Mouse (Mus musculus): ENCODE data around the gene Cdon.

GRCm38 (mm10) chr9:35421730-35422235 lies 855 bp downstream of the Cdon start:
- TF ChIP-seq CTCF (IDR thresholded peaks at IDR 0.05; ENCODE audit: insufficient read depth, low read length) (no peak), POLR2A (IDR thresholded peaks at IDR 0.05; ENCODE audit: borderline replicate concordance, extremely low read depth, low read depth, low read length) (no peak)
